Mouse (Mus musculus) yolk sac, embryonic 10.5 days (tissue): ENCODE measurements around the gene Neu2.

Source experiments
- DNase-seq: peaks from one replicate; pipeline ENCODE4 v3.0.0-alpha.2; 2017; ENCODE audit warnings: low spot score

The Neu2 gene

DNA sequence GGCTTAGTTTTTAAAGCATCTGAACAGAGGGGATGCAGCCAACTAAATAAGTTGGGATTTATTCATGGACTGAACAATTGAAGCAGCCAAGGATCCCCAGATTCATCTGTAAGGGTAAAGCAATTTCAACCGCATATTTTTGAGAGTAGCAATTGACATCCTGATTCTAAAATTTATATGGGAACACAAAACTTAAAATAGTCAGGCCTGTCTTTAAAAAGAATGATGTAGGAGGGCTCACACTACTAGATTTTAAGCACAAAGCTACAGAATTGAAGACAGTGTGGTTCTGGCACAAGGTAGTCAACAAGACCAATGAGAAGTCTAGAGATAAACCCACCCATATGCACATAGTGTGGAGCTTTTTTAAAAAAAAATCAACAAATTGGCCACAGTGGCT lies 27.3 kb downstream of the Neu2 start:
- no peak for DNase-seq

DNA sequence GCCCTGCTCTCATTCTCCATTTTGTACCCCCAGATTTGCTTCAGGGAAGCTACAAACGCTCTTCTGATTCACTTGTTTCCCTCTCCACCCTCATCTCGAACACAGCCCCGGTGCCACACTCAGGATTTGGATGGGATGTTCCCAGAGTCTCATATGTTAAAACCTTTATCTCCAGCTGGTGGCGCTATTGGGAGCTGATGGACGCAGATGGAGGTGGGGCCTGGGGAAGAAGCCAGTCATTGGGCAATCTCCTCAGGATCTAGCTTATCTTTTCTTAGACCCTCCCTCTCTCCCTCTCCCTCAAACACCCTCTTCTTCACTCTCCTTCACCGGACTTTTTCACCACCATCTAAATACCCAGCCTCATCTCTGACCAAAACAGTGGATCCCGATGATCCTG lies 31.9 kb downstream of the Neu2 start:
- DNase-seq = no peak

DNA sequence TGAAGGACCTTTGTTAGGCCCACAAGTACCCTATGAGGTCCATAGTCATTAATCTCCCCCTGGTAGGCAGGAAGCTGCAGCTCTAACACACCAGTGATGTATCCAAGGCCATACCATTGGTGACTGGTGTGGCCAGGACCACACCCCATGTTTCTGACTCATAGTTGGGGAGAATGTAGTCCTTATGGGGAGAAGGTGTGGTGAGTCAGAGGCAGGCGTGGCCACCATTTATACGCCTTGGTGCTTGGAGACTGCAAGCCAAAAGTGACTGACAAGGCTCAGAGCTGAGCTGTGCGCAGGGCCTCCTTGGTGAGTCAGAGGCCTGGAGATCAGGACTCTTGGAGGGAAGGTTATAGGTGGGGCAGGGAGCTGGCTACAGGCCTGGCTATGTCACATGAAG lies 41.3 kb downstream of the Neu2 start:
- DNase-seq = no peak

DNA sequence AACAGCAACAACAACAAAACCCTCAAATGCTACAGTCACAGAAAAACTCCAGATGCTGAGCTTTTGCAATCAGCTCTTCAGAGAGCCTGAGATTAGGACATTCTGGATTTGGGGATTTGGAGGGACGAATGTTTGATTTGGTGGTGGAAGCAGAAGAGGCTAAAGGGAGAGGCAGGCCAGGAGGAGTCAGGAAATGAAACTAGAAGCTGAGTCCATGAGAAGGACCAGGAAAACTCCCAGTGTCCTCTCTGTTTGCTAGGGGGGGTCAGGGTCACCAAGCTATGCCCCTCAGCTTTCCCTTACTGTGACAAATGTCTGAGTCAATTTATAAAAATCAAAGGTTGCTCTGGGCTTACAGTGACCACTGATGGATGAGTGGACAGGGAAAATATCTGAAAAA lies 43.9 kb downstream of the Neu2 start:
- DNase-seq = no peak

DNA sequence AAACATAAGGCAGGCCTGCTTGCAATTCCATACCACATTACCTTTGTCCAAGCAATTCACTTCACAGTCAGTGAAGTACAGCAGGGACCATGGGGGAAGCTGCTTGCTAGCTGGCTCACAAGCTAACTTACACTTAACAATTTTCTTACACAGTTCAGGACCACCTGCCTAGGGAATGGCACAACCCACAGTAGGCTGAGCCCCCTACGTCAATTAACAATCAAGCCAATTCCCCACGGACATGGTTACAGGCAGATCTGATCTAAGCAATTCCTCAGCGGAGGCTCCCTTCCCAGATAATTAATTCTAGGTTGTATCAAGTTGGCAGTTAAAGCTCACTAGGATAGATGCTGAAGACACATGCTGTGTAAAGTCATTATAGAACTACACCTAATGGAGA lies 53.3 kb downstream of the Neu2 start:
- no peak for DNase-seq

DNA sequence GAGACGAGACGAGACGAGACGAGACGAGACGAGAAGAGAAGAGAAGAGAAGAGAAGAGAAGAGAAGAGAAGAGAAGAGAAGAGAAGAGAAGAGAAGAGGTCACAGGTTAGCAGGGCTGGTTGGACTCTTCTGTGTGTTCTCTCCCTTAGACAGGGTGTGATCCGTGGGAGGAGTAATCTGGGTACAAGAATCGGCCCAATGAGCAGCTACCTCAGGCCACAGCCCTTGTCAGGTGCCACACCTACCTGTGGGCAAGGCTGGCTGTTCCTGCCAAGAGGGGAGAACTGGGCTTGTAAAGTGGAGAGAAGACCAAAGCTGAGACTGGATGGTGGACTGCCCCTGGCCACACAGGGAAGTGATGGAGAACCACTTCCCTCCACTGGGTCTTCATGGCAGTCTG lies 56.1 kb downstream of the Neu2 start:
- no peak for DNase-seq

DNA sequence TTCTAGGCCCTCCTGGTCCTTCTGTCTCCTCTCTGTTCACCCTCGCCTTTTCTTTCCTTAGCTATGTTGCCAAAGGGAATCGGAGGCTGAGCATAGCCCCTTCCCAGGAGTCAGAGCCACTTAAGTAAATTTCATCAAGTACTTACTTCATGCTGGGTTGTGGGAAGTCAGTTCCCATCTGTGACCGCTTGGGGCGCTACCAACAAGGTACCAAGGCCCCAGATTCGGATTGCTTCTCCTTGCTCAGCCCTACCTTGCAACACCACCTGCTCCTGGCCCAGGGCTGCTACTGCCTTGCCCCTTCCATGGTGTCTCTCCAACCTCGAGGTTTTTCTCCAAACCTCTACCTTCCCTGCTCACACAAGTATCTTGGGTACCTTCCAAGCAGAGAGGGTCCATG lies 58.7 kb downstream of the Neu2 start:
- DNase-seq = no peak

DNA sequence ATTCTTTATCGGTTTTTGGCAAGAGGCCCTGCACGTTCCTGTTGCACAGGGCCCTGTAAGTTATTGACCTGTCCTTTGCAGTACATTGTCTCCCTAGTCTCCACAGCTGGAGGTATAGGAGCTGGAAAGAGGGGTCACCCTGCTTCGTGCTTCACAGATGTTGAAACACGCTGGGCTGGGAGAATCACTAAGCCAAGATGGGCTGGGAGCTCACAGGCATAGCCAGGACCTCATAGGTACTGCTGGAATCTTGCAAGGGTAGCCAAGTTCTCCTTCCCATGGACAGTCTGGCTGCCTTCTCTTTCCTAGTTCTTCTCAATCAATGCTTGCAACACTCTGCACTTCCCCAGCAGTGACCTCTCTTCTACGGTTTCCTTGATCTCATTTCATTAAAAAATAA lies 63.6 kb downstream of the Neu2 start:
- no peak for DNase-seq

DNA sequence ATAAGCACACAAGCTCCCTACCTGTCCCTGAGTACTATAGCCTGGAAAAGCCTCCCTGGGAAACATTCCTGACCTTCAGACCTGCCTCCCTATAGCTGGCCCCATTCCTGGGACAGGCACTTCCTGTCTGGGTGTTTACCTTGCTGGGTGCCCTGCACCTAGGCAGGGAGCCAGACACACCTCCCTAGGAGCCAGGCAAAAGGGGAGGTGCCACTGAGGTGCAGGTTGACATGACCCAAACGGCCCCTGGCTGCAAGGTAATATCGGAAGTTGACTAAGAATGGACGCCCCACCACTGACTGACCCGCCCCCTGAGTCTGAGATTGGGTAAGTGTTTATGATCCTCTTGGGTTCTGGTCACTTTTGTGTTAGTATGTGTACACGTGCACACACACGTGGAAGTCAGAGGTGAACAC lies 64.1 kb downstream of the Neu2 start, which contains the start of gene Ngef:
Gene Ngef, minus strand, starts transcription at position 71 of the 416 bp plus-strand sequence.
- peak; percentile 42 for DNase-seq

DNA sequence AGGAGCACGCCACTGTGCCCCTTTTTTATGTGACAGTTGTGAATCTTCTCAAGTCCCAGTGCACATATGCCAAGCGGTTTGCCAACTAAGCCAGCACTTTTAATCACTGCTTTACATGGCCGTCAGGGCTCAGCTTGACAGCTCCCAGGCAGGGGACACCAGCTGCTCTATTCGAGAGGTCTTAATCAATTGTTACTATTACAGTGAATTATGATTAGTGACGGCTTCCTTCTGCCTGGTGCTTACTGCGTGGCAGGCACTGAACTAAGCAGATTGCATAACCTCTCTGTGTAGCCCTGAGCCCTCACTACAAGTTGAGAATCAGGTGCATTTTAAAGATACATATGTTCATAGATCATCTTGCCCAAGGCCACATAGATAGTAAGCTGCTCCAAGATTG lies 64.7 kb downstream of the Neu2 start:
- no peak for DNase-seq

DNA sequence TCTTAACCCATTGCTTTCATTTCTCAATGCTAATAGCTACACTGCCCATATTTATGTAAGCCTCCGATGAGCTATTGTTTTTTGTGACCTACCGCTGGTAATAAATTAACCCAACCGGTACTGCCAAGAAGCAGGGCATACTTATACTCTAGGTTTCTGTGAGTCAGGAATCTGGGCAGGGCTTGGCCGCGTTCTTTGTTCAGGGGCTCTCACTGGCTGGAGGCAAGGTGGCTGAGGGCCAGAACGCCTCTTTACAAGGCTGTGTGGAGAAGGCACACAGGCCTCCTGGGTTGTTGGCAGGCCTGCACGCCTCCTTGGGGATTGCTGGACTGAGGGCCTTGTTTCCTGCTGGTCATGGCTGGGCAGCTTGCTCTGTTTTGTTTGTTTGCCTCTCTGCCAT lies 65.1 kb downstream of the Neu2 start:
- no peak for DNase-seq

DNA sequence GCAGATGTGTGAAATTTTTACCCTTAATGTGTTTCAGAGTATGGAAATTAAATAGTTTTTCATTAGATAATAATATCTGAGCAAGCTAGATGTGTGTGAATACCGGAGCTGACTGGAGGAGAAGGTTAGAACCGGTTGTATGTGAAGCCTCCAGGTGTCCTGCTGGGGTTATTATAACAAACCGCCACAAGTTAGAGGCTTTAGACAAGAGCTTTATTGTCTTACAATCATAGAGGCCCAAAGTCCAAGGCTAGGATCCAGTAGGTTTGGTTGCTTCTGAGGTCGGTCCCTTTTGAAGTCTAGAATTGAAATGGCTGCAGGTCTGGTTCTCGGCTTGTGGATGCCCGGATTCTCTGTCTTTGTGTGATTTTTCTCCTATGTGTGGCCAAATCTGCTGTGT lies 69.3 kb downstream of the Neu2 start:
- no peak for DNase-seq

DNA sequence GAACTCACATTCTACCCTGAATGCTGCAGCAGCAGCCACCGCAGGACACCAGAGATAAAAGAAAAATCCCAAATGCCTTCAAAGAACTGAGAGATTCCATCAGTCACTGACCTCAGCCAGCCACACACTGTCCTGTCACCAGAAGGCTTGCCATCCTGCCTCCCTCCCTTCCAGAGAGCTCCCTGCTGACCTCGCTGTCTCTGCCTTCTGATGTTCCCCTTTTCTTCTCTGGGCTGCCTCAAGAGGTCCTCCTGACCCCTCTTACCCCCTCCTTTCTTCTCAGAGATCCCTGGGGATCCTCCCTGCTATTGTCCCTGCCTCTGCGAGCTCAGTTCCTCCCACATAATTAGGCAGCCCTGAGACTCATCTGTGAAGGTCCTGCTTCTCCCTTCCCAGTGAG lies 71.1 kb downstream of the Neu2 start:
- DNase-seq = no peak

DNA sequence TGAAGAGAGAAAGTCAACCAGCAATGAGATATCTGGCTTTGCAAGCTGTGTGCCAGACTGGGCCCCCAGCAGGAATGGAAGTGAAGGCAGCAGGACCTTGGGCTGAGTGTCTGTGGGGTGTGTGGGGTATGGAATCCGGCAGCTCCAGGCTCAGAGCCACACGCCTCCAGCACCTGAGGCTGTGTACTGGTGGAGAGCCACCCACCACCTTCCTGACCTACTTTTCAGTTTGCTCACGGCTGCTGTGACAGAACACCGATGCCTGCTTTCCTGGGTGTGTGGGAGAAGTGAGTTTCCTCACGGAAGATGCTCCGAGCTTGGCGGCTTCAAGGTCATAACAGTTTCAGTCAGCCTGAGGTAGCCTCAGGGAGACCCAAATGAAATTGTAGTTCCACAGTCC lies 79.5 kb downstream of the Neu2 start:
- no peak for DNase-seq

DNA sequence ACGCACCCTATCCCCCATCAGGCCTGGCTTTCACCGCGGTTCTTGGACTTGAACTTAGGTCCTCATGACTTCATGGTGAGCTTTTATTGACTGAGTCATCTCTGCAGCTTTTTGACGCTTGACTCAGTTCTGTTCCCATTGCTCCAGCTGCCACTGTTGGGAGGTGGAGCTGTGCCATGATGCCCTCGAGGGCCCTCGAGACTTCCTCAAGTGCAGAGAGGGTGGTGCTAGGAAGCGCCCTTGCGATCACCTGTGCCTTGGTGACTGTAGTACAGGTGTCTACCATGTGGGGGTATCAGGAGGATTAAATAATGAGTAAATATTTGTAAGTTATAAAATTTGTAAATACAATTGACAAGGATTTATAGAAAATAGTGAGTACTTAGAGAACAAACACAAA lies 80.3 kb downstream of the Neu2 start:
- no peak for DNase-seq

DNA sequence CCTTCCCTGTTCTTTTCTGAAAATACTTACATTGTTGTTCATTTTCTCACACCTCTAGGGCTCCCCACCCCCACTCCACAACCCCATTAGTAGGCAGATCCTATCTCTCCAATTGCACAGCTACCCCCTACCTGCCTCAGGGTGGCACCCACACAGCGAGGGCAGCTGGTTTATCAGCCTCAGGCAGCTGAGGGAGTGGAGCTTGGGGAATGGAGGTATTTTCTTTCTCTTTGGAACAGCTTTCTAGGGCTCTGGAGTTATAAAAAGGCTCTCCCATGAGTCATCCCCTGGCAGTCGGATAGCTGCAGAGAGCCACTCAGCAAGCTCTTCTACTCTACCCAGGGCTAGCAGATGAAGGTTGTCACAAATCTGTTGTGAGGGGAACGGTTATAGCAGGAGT lies 84.6 kb downstream of the Neu2 start:
- DNase-seq = no peak

DNA sequence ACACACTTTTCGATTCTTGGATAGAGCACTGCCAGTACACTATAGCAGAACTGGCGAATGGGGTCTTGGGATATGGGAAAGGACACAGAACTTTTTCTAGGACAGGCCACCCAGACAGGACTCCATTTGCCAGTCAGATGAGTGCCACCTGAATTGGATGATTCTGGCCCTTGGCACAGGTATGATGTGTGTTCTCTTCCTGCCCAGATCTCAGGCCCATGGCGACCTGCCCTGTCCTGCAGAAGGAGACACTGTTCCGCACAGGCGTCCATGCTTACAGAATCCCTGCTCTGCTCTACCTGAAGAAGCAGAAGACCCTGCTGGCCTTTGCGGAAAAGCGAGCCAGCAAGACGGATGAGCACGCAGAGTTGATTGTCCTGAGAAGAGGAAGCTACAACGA lies 85.0 kb downstream of the Neu2 start:
- DNase-seq = no peak

DNA sequence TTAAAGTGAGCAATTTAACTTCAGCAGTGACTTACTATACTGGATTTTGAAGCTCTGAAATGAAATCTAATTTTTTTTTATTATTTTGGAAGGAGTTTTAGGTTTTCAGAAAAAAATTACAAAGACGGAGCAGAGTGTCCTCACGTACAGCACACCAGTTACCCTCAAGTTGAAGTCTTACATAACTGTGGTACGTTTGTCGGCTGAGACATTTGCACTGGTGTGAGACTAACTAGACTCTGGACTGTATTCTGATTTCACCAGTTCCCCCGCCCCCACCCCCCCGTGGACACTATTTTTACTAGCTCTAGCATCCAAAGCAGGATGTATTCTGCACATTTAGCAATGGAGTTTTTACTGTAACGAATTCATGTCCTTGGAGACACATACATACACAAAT lies 90.8 kb downstream of the Neu2 start:
- DNase-seq = no peak

DNA sequence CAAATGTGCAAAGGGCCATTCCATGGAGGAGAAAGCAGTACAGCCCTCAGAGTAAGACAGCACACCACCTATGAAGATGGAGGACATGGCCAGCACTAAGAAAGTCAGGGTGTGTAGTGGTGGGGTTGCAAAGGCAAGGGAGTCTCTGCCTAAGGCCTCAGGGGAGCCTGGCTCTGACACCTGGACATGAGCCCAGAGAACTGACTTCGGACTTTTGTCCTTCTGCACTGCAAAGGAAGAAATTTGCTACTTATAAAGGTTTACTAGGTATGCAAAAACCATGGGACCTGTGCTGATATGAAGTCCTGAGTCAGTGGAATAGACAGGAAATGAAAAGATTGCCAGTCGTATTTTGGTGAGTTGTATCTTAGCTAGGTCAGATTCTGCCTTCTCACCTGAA lies 92.1 kb downstream of the Neu2 start:
- no peak for DNase-seq

DNA sequence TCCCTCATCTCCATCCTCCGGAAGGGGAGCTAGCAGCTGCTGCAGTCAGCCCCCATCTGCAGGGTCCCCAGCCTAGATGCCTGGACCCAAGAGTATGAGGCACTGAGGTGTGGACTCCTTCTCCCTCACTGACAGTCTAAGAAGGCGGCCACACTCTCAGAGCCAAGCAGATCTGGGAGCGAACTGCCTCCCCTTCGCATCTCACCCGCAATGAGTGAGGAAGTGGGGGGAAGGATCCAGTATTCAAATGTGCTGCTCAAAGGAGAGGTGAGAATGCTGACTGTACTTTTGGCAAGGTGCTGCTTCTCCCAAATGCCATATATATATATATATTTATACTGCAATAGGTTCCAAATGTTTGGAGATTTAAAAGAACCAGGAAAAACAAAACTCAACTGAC lies 93.7 kb downstream of the Neu2 start:
- no peak for DNase-seq

DNA sequence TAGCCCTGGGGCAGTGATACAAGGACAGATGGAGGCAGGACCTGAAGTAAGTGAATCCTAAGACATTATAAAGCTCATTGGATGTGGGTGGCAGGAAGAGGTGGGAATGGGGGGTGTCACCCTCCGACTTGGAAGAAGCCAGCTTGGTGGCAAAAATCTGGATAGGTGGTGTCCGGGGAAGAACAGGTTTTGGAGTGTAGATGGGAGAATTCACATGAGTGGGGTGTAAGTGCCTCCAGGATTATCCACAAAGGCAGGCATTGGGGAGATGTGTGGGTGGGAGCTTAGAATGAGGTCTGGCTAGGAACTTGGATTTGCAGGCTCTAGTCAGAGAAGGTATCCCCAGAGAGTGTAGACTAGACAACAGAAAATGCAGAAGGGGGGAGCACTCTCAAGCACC lies 95.6 kb downstream of the Neu2 start:
- DNase-seq = no peak

DNA sequence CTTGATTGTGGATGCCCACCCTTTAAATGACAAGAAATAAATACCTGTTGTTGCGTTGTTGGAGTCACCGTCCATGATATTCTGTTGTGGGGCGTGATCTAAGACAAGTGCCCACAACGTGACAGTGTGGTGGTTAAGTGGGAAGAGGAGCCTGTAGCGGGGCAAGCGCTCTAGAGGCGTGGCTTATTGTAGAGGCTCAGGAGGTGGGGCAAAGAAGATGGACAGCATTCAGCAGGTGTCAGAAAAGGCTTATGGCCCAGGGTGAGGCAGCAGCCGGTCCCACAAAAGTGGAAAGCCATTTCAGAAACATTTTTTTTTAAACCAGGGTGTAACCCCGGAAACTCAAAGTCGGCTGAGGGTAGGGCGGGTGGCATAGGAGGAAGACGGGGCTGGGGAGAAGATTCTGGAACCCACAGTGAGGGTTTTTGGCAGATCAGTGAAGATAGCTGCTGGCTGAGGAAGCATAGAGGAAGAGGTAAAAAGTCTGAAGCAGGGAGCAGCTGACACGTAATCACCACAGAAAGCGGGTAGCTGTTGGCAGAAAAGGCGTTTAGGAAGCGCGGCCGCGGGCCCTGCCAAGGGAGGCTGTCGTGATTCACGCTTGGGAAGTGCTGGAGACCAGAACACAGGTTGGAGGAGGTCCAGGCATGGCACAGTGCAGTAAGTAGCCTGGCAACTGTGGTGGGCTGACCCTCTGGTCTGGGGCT lies 97.8 kb downstream of the Neu2 start:
- DNase-seq = no peak

DNA sequence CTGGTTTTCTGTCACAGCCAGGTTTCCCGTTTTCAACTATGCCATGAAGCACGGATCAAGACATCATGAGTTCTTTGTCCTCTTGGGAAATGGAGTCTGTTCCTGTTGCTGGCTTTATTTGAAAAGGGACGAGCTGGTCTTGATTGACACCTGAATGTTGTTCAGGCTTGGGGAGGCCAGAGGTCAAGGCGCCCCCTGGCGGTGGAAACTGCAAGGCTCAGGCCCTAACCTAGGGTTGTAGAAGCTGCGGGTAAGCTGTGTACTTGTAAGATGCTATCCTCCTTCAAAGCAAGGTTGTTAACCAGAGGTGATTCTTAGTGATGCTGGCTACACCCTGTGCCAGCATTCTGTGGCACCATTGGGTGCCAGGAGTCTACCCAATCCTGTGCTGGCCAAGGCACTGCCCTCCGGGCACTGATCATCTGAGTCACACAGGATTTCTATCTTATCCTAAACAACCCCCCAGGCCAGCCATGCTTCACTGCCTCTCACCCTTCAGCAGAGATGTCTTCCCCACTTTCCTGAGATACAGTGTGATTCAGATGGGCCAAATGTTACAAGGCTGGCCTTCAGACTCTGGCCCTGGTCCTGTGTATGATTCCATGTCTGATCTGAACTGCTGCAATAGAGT lies 98.8 kb downstream of the Neu2 start:
- DNase-seq = no peak

DNA sequence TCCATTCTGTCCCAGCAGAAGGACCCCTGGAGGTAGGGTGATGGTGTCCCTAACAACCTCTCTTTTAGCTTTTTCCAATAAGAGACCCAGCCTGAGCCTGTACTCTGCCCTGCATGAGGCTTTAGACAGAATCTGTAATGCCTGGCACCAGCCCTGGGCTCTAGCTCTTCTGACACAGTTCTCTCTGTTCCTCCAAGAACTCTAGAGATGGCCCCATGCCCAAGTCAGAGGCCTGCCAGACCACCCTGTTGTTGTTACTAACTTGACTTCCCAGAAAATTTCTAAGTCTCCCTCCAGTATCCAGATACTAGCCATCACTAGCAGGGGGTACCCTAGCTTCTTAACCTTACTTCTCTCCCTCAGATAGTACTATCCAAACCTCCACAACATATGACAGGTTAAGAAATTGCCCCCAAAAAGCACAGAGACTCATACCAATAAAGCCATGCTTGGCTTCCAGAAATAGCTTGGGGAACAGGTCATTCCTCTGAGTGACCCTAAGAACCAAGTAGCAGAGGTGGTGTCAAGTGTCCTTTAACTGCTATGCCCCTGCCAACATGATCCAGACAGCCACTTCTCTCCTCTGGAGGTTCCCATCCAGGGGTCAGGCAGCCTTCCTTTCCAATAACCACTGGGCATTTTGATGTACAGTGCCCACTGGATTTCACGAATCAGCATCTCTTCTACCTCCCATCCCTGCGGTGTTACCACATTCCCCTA lies 105.0 kb downstream of the Neu2 start:
- no peak for DNase-seq
